Mouse (Mus musculus) C2C12 (cell line): Measurements from ENCODE around the gene Timm13.
A peak's percentile ranks its signal among the peaks of the same experiment; 100 is the strongest.

ENCODE experiments used
- CTCF ChIP-seq: IDR thresholded peaks from one replicate; pipeline ENCODE4 v1.5.1; 2011; ENCODE audit not compliant: control insufficient read depth, insufficient read depth, insufficient read length
- MYOG ChIP-seq: IDR thresholded peaks from one replicate; pipeline ENCODE4 v1.6.1; 2011; ENCODE audit not compliant: control insufficient read depth, insufficient read length; ENCODE audit errors: extremely low read depth
- USF1 ChIP-seq: IDR thresholded peaks from one replicate; pipeline ENCODE4 v1.6.1; 2011; ENCODE audit warnings: low read depth, mild to moderate bottlenecking, control low read depth, moderate library complexity

- no peak for TF ChIP-seq MYOG
- TF ChIP-seq CTCF: peak; percentile 63
- no peak for TF ChIP-seq USF1
Observed at GRCm38 (mm10) chr10:80876028-80876427, 24.7 kb downstream of the Timm13 start.
